Mouse (Mus musculus): ENCODE data around the gene Gm20837. TPM values are rescaled to one million over a fixed set of nuclear protein-coding genes. Genes with fewer than 3 reads are reported as not detected.
"Not testable (repeated sequence)": the region's sequence is repeated elsewhere in the genome, so short reads cannot be mapped to it uniquely, and the experiment has no call there.

Gene Gm20837
- not detected for total RNA-seq (2021)

GRCm38 (mm10) chrY:90400948-90401347, at the start of gene Gm20837:
Gene Gm20837, plus strand, starts transcription at chrY:90401248.
- intact Hi-C loops (cut with DNase I); DNase-seq: not testable (repeated sequence)
